Mouse (Mus musculus) hindbrain, embryonic 16.5 days (tissue): ENCODE measurements around the gene Smim12. TPM values are rescaled to one million over a fixed set of nuclear protein-coding genes. Genes with fewer than 3 reads are reported as not detected.

Experiments used
- ATAC-seq: fragments of 200-750 bp; cut with Nextera tagmentation; 2 replicates; pipeline ENCODE4 v1.8.0; 2017; ENCODE audit warnings: moderate TSS enrichment, moderate library complexity
- H3K27ac ChIP-seq: fragments of 300-500 bp; sonication (generic); 2 replicates; pipeline ENCODE4 v1.5.1; 2014; ENCODE audit warnings: low read depth, mild to moderate bottlenecking, control low read depth, low read length, moderate library complexity
- H3K27me3 ChIP-seq: fragments of 300-500 bp; sonication (generic); replicated peaks from 2 replicates; pipeline ENCODE4 v1.6.1; 2014; ENCODE audit warnings: low read length; ENCODE audit not compliant: control insufficient read depth, insufficient read depth
- H3K36me3 ChIP-seq: fragments of 300-500 bp; sonication (generic); 2 replicates; pipeline ENCODE4 v1.6.1; 2014; ENCODE audit warnings: mild to moderate bottlenecking, low read length, moderate library complexity, mixed read lengths; ENCODE audit not compliant: control insufficient read depth, insufficient read depth
- H3K4me1 ChIP-seq: fragments of 300-500 bp; sonication (generic); 2 replicates; pipeline ENCODE4 v1.6.1; 2014; ENCODE audit warnings: low read depth, low read length; ENCODE audit not compliant: control insufficient read depth, insufficient read depth
- H3K4me2 ChIP-seq: fragments of 300-500 bp; sonication (generic); 2 replicates; pipeline ENCODE4 v1.6.1; 2014; ENCODE audit warnings: mild to moderate bottlenecking, low read length, control low read depth, moderate library complexity
- H3K4me3 ChIP-seq: fragments of 300-500 bp; sonication (generic); 2 replicates; pipeline ENCODE4 v1.5.1; 2014; ENCODE audit warnings: mild to moderate bottlenecking, low read length, control low read depth, moderate library complexity
- H3K9ac ChIP-seq: fragments of 300-500 bp; sonication (generic); 2 replicates; pipeline ENCODE4 v1.6.1; 2014; ENCODE audit warnings: low read depth, mild to moderate bottlenecking, control low read depth, low read length, moderate library complexity
- H3K9me3 ChIP-seq: fragments of 300-500 bp; sonication (generic); 2 replicates; pipeline ENCODE4 v1.6.1; 2014; ENCODE audit warnings: mild to moderate bottlenecking, low read length, moderate library complexity; ENCODE audit not compliant: control insufficient read depth
- WGBS: fragments of 180-500 bp; shearing (Covaris S2); extraction: QIAGEN DNeasy Blood & Tissue Kit; methylation state at CpG from one replicate; pipeline ENCODE4 v1.1.7; 2014; 5-methylcytosine and 5-hydroxymethylcytosine counted together
- polyA plus RNA-seq: library from polyadenylated mRNA; unstranded; fragments of >200 nt; fragmentation: Nextera tagmentation; extraction: Ambion mirVana; gene quantifications from 2 replicates; pipeline ENCODE4 v1.2.1, GENCODE M21; 2015

Smim12 gene
- polyA plus RNA-seq, 1 experiment from 2014 or later = 61.6 TPM

GRCm38 (mm10) chr4:127243953-127244352, 369 bp downstream of the Smim12 start:
- Histone ChIP-seq H3K4me3 (peak overlapping the region; percentile 72), H3K4me1 (peaks cover 13% of the 10 kb centered on the region), H3K4me2 (peak overlapping the region; percentile 91), H3K27ac (peak overlapping the region; percentile 55; the same call in 1 of the 2 replicates), H3K27me3 (no peaks in the 10 kb centered on the region), H3K9me3 (no peaks in the 10 kb centered on the region), H3K36me3 (peaks cover 10% of the 10 kb centered on the region), H3K9ac (peak overlapping the region; percentile 82)
- ATAC-seq = peak; percentile 72
- under 1% methylated on average over 26 of the region's 26 CpGs for WGBS

GRCm38 (mm10) chr4:127249701-127250349, 6.2 kb downstream of the Smim12 start:
- Histone ChIP-seq H3K9ac (no peak overlapping the region; the same call in 1 of the 2 replicates), H3K27ac (no peak overlapping the region), H3K27me3 (no peaks in the 10 kb centered on the region), H3K36me3 (peaks cover 10% of the 10 kb centered on the region), H3K4me2 (no peak overlapping the region), H3K9me3 (no peaks in the 10 kb centered on the region), H3K4me1 (peaks cover 5% of the 10 kb centered on the region), H3K4me3 (no peak overlapping the region)
- peak; percentile 95 for ATAC-seq
- WGBS = 4% methylated on average over 5 of the region's 5 CpGs

DNA sequence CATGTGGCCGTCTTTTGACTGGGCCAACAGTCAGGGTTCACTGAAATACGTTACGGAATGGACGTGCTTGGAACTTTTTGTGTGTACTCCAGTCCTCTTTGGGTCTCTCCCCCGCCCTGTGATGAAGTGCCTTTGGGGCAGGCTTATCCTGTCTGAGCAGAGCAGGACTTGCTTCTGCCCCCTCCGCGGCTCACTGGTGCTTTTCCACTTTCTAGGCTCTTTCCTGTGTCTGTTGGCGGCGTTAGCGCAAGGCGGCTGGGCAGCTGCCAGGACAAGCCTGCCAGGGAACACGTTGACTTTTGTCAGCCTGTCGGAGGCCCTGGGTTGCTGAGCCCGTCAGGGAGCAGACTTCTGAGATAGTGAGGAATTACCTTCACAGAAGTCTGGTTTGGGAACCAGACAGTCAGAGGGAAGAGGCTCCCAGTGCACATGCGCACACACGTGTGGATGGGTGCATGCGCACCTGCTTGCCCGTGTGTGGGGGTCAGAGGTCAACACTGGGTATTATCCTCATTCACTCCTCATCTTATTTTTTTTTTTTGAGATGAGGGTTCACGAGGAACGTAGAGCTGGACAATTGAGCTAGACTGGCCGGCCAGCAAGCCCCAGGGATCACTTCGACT, 8.5 kb downstream of the Smim12 start:
- H3K27me3 ChIP-seq = no peaks in the 10 kb centered on the region
- no peak overlapping the region for H3K27ac ChIP-seq
- H3K36me3 ChIP-seq = peaks cover 8% of the 10 kb centered on the region
- H3K4me2 ChIP-seq = 0 out of 2 replicates have a peak overlapping the region, but pooled peaks have one; percentile 3
- ATAC-seq = peak; percentile 43; the same call in 1 of the 2 replicates
- 56% methylated on average over 22 of the region's 22 CpGs for WGBS
- H3K9me3 ChIP-seq = no peaks in the 10 kb centered on the region
- no peaks in the 10 kb centered on the region for H3K4me1 ChIP-seq
- H3K4me3 ChIP-seq = no peak overlapping the region
- no peak overlapping the region for H3K9ac ChIP-seq

DNA sequence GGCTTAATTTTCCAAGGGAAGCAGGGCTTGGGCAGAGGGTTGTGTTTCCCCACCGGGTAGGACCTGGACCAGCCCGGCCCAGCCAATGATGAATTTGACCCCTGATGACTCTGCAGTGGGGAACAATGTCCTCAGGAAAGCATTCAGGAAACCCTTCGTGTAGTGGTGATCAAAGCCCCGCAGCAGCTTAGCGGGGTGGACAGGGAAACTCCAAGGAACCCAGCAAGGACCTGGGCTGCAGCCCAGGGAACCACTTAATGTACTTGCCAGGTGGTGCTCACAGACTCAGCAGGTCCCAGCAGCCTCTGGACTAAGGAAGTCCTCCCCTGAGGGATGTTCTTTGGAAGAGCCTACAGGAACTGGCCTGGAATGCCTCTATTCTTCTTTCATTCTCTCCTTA, 13.2 kb downstream of the Smim12 start:
- no peak overlapping the region for H3K4me3 ChIP-seq
- no peaks in the 10 kb centered on the region for H3K4me1 ChIP-seq
- H3K9ac ChIP-seq = no peak overlapping the region
- no peaks in the 10 kb centered on the region for H3K27me3 ChIP-seq
- no peak for ATAC-seq
- WGBS = 57% methylated on average over 5 of the region's 5 CpGs
- H3K4me2 ChIP-seq = no peak overlapping the region
- H3K27ac ChIP-seq = no peak overlapping the region
- no peaks in the 10 kb centered on the region for H3K36me3 ChIP-seq
- H3K9me3 ChIP-seq = no peaks in the 10 kb centered on the region

DNA sequence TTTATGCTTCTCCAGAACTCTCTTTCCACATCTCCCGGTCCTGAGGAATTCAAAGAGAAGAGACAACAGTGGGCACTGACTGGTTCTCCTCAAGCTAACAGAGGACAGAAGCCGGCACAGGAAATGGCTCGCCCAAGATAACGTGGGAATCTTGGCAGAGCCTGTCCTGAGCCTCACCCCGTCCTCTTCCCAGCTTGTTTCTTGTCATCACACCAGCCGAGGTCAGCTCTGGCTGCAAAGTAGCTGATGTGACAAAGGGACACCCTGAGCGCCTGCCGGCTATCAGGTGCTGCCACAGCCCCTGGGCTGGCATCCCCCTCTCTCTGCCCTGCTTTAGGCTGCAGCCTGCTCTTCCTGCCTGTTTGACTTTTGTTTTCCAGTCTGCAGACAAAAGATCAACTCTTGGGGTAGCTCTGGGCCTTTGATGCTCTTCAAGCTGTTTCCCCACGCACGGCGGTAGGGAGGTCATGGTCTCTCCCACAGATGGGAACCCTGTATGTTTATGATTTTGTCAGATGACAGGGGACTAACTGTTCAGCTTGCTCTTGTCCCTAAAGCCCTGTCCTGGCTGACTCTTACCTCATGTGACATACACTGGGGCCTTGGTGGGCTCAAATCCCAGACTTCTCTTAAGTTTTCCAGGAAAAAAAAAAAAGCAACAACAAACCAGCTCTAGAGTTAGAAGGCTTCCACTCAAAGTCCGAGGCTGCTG, 14.8 kb downstream of the Smim12 start:
- 61% methylated on average over 12 of the region's 12 CpGs for WGBS

DNA sequence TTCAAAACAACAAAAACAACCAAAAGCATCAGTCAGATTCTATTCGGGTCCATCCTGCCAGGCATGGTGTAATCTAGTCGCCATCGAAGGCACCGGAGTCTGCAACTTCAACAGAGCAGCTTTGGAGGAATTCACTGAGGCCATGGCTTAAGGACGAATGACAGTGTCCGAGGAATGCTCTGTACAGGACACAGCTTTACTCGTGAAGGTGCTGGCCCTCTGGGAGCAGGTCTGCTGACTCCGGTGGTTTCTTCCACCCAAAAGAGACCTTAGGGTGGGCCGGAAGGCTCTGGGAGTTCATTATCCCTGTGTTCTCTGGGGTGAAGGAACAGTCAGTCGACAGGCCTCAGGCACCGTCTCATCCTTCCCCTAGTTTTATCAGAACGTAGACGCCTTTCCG, 18.0 kb downstream of the Smim12 start:
- H3K36me3 ChIP-seq = no peaks in the 10 kb centered on the region
- ATAC-seq = no peak
- WGBS = 88% methylated on average over 14 of the region's 14 CpGs
- H3K27me3 ChIP-seq = no peaks in the 10 kb centered on the region
- H3K27ac ChIP-seq = no peak overlapping the region
- H3K4me2 ChIP-seq = no peak overlapping the region
- no peaks in the 10 kb centered on the region for H3K9me3 ChIP-seq
- H3K4me3 ChIP-seq = no peak overlapping the region
- H3K9ac ChIP-seq = no peak overlapping the region
- H3K4me1 ChIP-seq = no peaks in the 10 kb centered on the region

More for the DNA sequence above, 14.8 kb downstream of the Smim12 start:
- Histone ChIP-seq H3K4me2 (no peak overlapping the region), H3K9me3 (no peaks in the 10 kb centered on the region), H3K27ac (no peak overlapping the region), H3K4me1 (no peaks in the 10 kb centered on the region), H3K9ac (no peak overlapping the region), H3K36me3 (no peaks in the 10 kb centered on the region), H3K27me3 (no peaks in the 10 kb centered on the region), H3K4me3 (no peak overlapping the region)
- ATAC-seq = no peak

DNA sequence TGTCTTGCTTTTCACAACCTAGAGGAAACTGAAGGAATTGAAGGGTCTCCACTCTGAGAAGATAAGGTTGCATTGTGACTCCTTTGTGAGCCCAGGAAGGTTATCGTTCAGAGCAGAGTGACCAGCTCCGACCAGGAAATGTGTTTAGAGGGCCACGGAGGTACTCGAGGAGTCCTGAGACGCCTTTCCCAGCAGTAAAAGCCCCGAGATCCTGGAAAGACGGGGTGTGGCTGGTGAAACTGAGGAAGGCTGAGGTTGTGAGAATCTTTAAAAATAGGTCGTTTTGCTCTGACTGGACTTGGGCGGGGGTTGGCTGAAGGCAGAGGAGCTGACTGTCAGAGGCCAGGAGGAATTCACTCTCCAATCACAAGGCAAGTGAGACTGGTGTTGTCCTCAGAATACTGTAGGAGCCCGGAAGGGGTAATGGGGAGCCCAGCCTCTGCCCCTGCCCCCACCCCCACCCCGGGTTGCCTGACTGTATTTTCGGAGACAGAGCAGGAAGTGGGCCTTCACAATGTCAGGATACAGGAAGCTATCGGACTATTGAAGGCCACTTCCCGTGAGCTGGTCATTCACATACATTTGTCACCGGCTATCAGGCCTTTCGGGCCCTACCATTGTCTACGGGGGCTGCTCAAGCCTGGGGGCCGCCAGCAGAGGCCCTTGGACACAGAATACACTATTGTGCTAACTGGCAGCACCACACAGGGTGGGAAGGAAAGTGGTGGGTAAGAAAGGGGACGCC, 20.0 kb downstream of the Smim12 start:
- Histone ChIP-seq H3K27ac (no peak overlapping the region), H3K9me3 (no peaks in the 10 kb centered on the region), H3K36me3 (no peaks in the 10 kb centered on the region), H3K27me3 (no peaks in the 10 kb centered on the region), H3K9ac (no peak overlapping the region), H3K4me1 (no peaks in the 10 kb centered on the region), H3K4me2 (no peak overlapping the region), H3K4me3 (no peak overlapping the region)
- WGBS = 59% methylated on average over 19 of the region's 19 CpGs
- ATAC-seq = no peak

GRCm38 (mm10) chr4:127264183-127264554, 20.6 kb downstream of the Smim12 start:
- H3K9ac ChIP-seq = no peak overlapping the region
- no peaks in the 10 kb centered on the region for H3K36me3 ChIP-seq
- H3K4me3 ChIP-seq = no peak overlapping the region
- no peak overlapping the region for H3K4me2 ChIP-seq
- ATAC-seq = no peak
- H3K27ac ChIP-seq = no peak overlapping the region
- 32% methylated on average over 5 of the region's 5 CpGs for WGBS
- no peaks in the 10 kb centered on the region for H3K4me1 ChIP-seq
- H3K9me3 ChIP-seq = no peaks in the 10 kb centered on the region
- no peaks in the 10 kb centered on the region for H3K27me3 ChIP-seq
